Comparison of ENCODE assay signal across 18 mouse cellular contexts in the genomic region with DNA sequence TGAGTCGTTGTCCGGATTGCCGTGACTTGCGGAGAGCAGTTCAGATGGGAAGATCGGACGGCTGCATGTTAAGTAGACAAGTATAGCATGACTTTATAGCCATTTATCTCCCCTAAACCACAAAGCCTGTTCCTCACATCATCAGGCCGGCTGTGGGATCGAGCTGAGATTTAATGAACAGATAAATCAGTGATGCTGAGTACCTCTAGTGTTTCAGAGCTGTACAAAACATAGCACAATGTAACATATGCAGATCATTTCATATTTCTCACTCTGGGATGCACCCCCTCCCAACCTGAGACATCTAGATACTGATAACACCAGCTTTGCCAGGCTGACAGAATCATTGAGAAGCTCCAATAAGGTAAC.
A peak's percentile ranks its signal among the peaks of the same experiment; 100 is the strongest.
DNase-seq lines count a peak whose midpoint lies in the region; ATAC-seq and TF ChIP-seq lines count a peak whose summit lies in the region.
"Had no signal": no experiment of that assay in that cellular context is flagged by ENCODE, and none has a peak within 500 bp of the region (broad histone marks: within the 10 kb centered on the region; RNA-seq: fewer than 3 reads in every experiment).

No protein-coding gene starts in this region.

- no peak overlapping the region for H3K4me3 ChIP-seq in hindbrain, embryonic 12.5 days
- H3K4me3 ChIP-seq in hindbrain, embryonic 11.5 days (ENCODE audit: low read depth, low read length), result no peak overlapping the region
- H3K4me3 ChIP-seq in embryonic facial prominence, embryonic 11.5 days (ENCODE audit: low read depth, low read length), result no peak overlapping the region
- no peak overlapping the region for H3K4me3 ChIP-seq in embryonic facial prominence, embryonic 15.5 days (replicated peaks)
- H3K4me3 ChIP-seq in limb, embryonic 14.5 days (replicated peaks; ENCODE audit: low read length), result no peak overlapping the region
- H3K4me3 ChIP-seq: left cerebral cortex, adult 2 months had no signal

- H3K9ac ChIP-seq in hindbrain, embryonic 12.5 days, result no peak overlapping the region
- no peak overlapping the region for H3K9ac ChIP-seq in hindbrain, embryonic 11.5 days (ENCODE audit: low read depth, low read length)
- H3K9ac ChIP-seq in embryonic facial prominence, embryonic 11.5 days (replicated peaks; ENCODE audit: low read length), result no peak overlapping the region
- no peak overlapping the region for H3K9ac ChIP-seq in embryonic facial prominence, embryonic 15.5 days
- H3K9ac ChIP-seq in limb, embryonic 14.5 days (ENCODE audit: low read depth, low read length, severe bottlenecking), result no peak overlapping the region; the same call in 1 of the 2 replicates

- TF ChIP-seq POLR2A in limb, embryonic 14.5 days (IDR thresholded peaks at IDR 0.05; ENCODE audit: borderline replicate concordance, extremely low read depth, insufficient read depth, insufficient read length), result no peak

- WGBS in hindbrain, embryonic 12.5 days, result 78% methylated on average over 8 of the region's 8 CpGs
- WGBS in hindbrain, embryonic 11.5 days, result 87% methylated on average over 8 of the region's 8 CpGs
- 76% methylated on average over 8 of the region's 8 CpGs for WGBS in embryonic facial prominence, embryonic 11.5 days
- WGBS in embryonic facial prominence, embryonic 15.5 days, result 43% methylated on average over 8 of the region's 8 CpGs
- WGBS in limb, embryonic 14.5 days, result 41% methylated on average over 8 of the region's 8 CpGs

- no peak overlapping the region for H3K4me2 ChIP-seq in hindbrain, embryonic 12.5 days (replicated peaks)
- H3K4me2 ChIP-seq in hindbrain, embryonic 11.5 days (replicated peaks; ENCODE audit: low read depth, low read length), result no peak overlapping the region
- no peak overlapping the region for H3K4me2 ChIP-seq in embryonic facial prominence, embryonic 11.5 days (ENCODE audit: low read depth, low read length)
- H3K4me2 ChIP-seq in embryonic facial prominence, embryonic 15.5 days (replicated peaks), result 0 out of 2 replicates have a peak overlapping the region, but pooled peaks have one; percentile 21
- peak overlapping the region; percentile 4; the same call in 1 of the 2 replicates for H3K4me2 ChIP-seq in limb, embryonic 14.5 days (replicated peaks; ENCODE audit: low read depth, low read length, severe bottlenecking)

- no peaks in the 10 kb centered on the region for H3K36me3 ChIP-seq in hindbrain, embryonic 12.5 days
- no peaks in the 10 kb centered on the region for H3K36me3 ChIP-seq in hindbrain, embryonic 11.5 days (ENCODE audit: control insufficient read depth, insufficient read depth, low read length)
- no peaks in the 10 kb centered on the region for H3K36me3 ChIP-seq in embryonic facial prominence, embryonic 11.5 days (replicated peaks; ENCODE audit: control insufficient read depth, insufficient read depth, low read depth, low read length)
- H3K36me3 ChIP-seq in embryonic facial prominence, embryonic 15.5 days, result no peaks in the 10 kb centered on the region
- H3K36me3 ChIP-seq in limb, embryonic 14.5 days (ENCODE audit: control insufficient read depth, insufficient read depth, low read length), result no peaks in the 10 kb centered on the region

- no peak for ATAC-seq in hindbrain, embryonic 12.5 days (ENCODE audit: low FRiP score)
- ATAC-seq in hindbrain, embryonic 11.5 days (ENCODE audit: low FRiP score), result no peak
- ATAC-seq in embryonic facial prominence, embryonic 11.5 days (replicated peaks; ENCODE audit: insufficient number of reproducible peaks, low FRiP score, low TSS enrichment, low read depth), result no peak
- ATAC-seq in embryonic facial prominence, embryonic 15.5 days (ENCODE audit: insufficient number of reproducible peaks, low FRiP score, low TSS enrichment, low read depth), result no peak
- no peak for ATAC-seq in limb, embryonic 14.5 days (ENCODE audit: low FRiP score, low read depth)
- no peak for ATAC-seq in inflammation-experienced regulatory T-cells, adult 6 months
- ATAC-seq: lung, postnatal 0 days had no signal

- no peaks in the 10 kb centered on the region for H3K9me3 ChIP-seq in hindbrain, embryonic 12.5 days (replicated peaks)
- H3K9me3 ChIP-seq in hindbrain, embryonic 11.5 days (ENCODE audit: control insufficient read depth, low read length), result no peaks in the 10 kb centered on the region
- H3K9me3 ChIP-seq in embryonic facial prominence, embryonic 11.5 days (replicated peaks; ENCODE audit: control insufficient read depth, low read length), result no peaks in the 10 kb centered on the region
- no peaks in the 10 kb centered on the region for H3K9me3 ChIP-seq in embryonic facial prominence, embryonic 15.5 days (replicated peaks)
- no peaks in the 10 kb centered on the region for H3K9me3 ChIP-seq in limb, embryonic 14.5 days (ENCODE audit: control insufficient read depth, low read length)

- 0 out of 2 replicates have a peak overlapping the region, but pooled peaks have one; percentile 35 for H3K27ac ChIP-seq in hindbrain, embryonic 12.5 days
- no peak overlapping the region for H3K27ac ChIP-seq in hindbrain, embryonic 11.5 days (ENCODE audit: low read depth, low read length)
- H3K27ac ChIP-seq in embryonic facial prominence, embryonic 11.5 days (replicated peaks; ENCODE audit: low read depth, low read length), result peak overlapping the region; percentile 47; the same call in 1 of the 2 replicates
- H3K27ac ChIP-seq in embryonic facial prominence, embryonic 15.5 days (replicated peaks), result peak overlapping the region; percentile 76
- peak overlapping the region; percentile 81 for H3K27ac ChIP-seq in limb, embryonic 14.5 days (replicated peaks; ENCODE audit: low read depth, low read length)
- H3K27ac ChIP-seq: left cerebral cortex, adult 2 months had no signal

- H3K4me1 ChIP-seq in hindbrain, embryonic 12.5 days, result peaks cover 17% of the 10 kb centered on the region
- no peaks in the 10 kb centered on the region for H3K4me1 ChIP-seq in hindbrain, embryonic 11.5 days (replicated peaks; ENCODE audit: control insufficient read depth, insufficient read depth, low read length)
- H3K4me1 ChIP-seq in embryonic facial prominence, embryonic 11.5 days (ENCODE audit: control insufficient read depth, insufficient read depth, low read length), result no peaks in the 10 kb centered on the region
- H3K4me1 ChIP-seq in embryonic facial prominence, embryonic 15.5 days, result peaks cover 18% of the 10 kb centered on the region
- peaks cover 17% of the 10 kb centered on the region for H3K4me1 ChIP-seq in limb, embryonic 14.5 days (ENCODE audit: control insufficient read depth, insufficient read depth, low read length)

- no peaks in the 10 kb centered on the region for H3K27me3 ChIP-seq in hindbrain, embryonic 12.5 days
- no peaks in the 10 kb centered on the region for H3K27me3 ChIP-seq in hindbrain, embryonic 11.5 days (ENCODE audit: control insufficient read depth, insufficient read depth, low read length)
- H3K27me3 ChIP-seq in embryonic facial prominence, embryonic 11.5 days (ENCODE audit: control insufficient read depth, insufficient read depth, low read length), result no peaks in the 10 kb centered on the region
- no peaks in the 10 kb centered on the region for H3K27me3 ChIP-seq in embryonic facial prominence, embryonic 15.5 days
- no peaks in the 10 kb centered on the region for H3K27me3 ChIP-seq in limb, embryonic 14.5 days (ENCODE audit: control insufficient read depth, insufficient read depth, low read length)

- DNase-seq in hindbrain, embryonic 11.5 days (ENCODE audit: low spot score), result no peak
- no peak for DNase-seq in embryonic facial prominence, embryonic 11.5 days (ENCODE audit: low spot score)
- DNase-seq in limb, embryonic 14.5 days (ENCODE audit: low spot score), result no peak
- DNase-seq in thymus, postnatal 14 days, result no peak
- DNase-seq: adrenal gland, adult 2 months; cerebellum, adult 2 months; gastrocnemius, postnatal 25 days; heart, postnatal 14 days; kidney, postnatal 4 days; layer of hippocampus, adult 9-11 months; left cerebral cortex, postnatal 4 days; midbrain, embryonic 14.5 days; thymus, postnatal 25 days had no signal

Comparison
In these comparisons a context has a peak if more than half of its experiments do, and no peak if none do; other contexts are left out.
1. H3K4me2 ChIP-seq: peak in embryonic facial prominence, embryonic 15.5 days (single experiment) and limb, embryonic 14.5 days (single experiment); none in hindbrain, embryonic 12.5 days (single experiment), hindbrain, embryonic 11.5 days (single experiment) and embryonic facial prominence, embryonic 11.5 days (single experiment).